Mouse (Mus musculus) G1E (cell line): ENCODE data around the gene Oaf.

ENCODE experiments used
- CTCF ChIP-seq: IDR thresholded peaks from 2 replicates; pipeline ENCODE4 v1.5.1; 2012; ENCODE audit warnings: low read depth, low read length, inconsistent platforms, mixed read lengths
- GATA1 ChIP-seq: IDR thresholded peaks from 2 replicates; pipeline ENCODE4 v1.6.1; 2012; ENCODE audit warnings: borderline replicate concordance, low read length, inconsistent platforms, mixed read lengths
- GATA2 ChIP-seq: IDR thresholded peaks from 2 replicates; pipeline ENCODE4 v1.6.1; 2012; ENCODE audit warnings: low read depth, low read length, inconsistent platforms, borderline replicate concordance
- POLR2AphosphoS5 ChIP-seq: IDR thresholded peaks from 2 replicates; pipeline ENCODE4 v1.6.1; 2012; ENCODE audit warnings: low read depth, low read length, inconsistent platforms; ENCODE audit not compliant: insufficient replicate concordance

DNA sequence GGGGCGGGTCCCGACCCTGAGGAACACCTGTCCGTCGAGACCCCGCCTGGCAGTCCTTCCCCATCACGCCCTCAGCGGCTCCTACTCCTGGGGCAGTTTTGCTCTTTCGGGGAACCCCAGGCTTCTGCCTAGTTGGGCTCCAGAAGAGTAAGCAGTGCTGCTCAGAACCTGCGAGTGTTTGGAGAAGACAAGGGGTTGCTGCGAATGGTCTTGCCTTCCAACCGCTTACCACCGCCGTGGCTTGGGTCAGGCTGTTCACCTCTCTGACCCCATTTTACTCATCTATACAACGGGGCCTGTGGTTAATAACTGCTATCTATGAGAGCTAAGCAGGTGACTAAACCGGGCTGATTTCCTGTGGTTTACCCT, 33.7 kb downstream of the Oaf start:
- TF ChIP-seq CTCF = no peak
- TF ChIP-seq GATA1 = no peak
- no peak for TF ChIP-seq POLR2AphosphoS5
- no peak for TF ChIP-seq GATA2
